Mouse (Mus musculus): ENCODE results near the gene Bag5. TPM values are rescaled to one million over a fixed set of nuclear protein-coding genes. Genes with fewer than 3 reads are reported as not detected.
A peak's percentile ranks its signal among the peaks of the same experiment; 100 is the strongest.
"Not testable (repeated sequence)": the region's sequence is repeated elsewhere in the genome, so short reads cannot be mapped to it uniquely, and the experiment has no call there.

The Bag5 gene
- total RNA-seq, 2 experiments from 2014 or later = 16.0 to 16.9 TPM

DNA sequence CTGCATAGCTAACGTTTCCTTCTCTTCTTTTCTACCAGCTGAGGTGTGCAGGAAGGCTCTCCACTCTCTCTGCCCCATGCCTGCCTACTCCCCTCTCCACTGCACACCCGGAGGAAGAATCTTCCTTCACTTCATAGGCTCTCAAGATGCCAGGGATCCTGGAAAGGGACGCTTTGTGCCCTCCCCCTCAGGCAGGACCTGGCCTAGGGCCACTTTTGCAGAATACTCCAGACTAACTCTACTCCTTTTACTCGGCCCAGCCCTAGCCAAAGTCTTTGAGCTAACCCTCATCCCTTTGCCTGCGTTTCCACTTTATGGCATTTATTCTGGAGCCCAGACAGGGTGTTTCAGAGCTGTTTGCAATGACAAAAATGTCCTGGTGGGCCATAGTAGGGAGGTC lies 35.6 kb downstream of the Bag5 start:
- DNase-seq (ENCODE audit: low spot score) = no peak

DNA sequence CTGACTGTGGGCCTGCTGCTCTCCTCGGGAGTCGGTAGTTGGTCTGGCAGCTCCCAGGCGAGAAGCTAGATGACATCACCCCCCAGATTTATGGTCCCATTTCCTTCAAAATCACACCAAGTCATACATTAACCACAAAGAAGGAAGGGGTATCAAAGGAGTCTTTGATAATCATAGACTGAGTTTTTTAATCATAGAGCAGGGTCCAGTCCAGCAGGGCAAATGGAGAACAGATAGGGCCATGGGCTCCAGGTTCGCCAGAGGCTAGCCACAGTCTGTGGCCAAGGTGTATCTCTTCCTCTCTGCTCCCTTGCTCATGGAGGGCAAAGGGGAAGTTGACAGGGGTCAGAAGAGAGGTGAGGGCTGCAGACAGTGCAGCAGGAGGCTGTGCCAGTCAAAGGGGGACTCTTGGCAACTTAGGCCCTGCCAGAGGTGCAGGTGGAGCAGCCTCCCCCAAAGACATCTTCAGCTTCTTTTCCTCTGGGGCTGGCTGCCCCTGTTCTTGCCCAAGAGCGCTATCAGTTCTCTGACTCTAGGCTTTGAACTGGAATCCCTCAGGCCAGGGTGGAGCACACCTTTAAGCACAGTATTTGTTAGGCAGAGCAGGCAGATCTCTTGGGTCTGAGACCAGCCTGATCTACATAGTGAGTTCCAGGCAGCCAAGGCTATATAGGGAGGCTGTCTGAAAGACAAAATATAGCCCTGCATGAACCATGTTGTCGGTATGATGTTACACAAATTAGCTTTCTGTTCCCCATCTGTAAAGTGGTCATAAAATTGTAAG lies 37.1 kb downstream of the Bag5 start:
- no peak for DNase-seq (ENCODE audit: low spot score)

DNA sequence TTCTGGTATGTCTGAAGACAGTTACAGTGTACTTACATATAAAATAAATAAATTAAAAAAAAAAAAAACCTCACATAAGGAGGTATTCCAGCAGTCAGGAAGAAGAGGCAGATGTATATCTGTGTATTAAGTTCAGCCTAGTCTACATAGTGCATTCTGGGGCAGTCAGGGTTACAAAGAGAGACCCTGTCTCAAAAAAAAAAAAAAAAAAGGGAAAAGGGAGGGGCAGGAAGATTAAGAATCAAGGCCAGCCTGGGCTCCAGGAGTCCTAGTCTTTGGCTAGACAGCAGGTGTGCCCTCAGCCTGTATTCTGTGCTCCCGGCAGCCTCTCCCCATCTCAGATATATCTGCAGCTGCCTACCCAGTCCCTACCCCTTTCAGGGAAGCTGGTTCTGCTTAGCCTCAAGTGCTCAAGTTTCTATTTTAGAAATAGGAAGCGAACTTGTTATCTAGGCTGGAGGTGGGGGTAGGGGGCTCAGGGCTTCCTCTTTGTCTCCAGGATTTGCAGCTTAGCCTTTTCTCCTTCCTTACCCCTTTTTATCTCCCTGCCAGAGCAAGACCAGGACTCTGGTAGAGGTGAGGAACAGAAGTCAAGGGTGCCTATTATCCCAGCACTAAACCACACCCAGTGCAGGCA lies 38.1 kb downstream of the Bag5 start:
- no peak for DNase-seq (ENCODE audit: low spot score)

DNA sequence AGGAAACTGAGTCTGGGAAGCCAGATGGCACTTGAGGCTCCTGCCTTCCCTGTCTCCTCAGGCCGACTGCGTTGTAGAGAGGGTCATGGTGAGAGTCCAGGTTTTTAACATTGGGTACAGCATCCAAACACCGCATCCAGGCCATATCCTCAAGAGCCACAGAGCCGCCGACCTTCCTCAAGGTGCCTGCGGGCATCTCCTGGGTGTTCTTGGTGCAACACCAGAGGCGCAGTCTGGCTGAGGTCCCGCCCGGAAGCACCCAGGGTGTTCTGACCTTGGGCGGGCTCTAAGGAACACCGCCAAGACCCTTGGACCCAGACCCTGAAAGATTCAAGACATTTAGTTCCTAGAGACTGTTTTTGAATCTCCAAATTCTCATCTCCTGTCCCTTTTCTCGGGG lies 40.5 kb downstream of the Bag5 start:
- no peak for DNase-seq (ENCODE audit: low spot score)

DNA sequence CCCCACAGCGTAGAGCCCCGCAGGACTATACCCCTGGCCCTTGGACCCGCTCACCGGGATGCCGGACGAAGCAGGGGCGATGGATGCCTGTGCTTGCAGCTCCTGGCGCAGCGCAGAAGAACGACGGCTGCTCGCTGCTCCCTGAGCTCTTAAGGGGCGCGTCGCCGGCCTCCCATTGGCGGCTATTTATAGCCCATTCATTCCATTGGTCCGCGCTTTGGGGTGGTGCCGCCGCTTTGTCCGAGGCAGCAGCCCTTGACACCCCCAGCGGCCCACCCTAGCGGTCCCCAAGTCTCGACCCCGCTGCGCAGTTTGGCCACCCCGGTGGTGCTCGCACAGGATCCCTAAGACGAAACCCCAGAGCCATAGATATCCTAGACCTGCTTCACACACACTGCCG lies 40.9 kb downstream of the Bag5 start, which contains the start of gene Ckb:
Gene Ckb, minus strand, starts transcription at position 163 of the 400 bp plus-strand sequence.
- peak; percentile 68 for DNase-seq (ENCODE audit: low spot score)

DNA sequence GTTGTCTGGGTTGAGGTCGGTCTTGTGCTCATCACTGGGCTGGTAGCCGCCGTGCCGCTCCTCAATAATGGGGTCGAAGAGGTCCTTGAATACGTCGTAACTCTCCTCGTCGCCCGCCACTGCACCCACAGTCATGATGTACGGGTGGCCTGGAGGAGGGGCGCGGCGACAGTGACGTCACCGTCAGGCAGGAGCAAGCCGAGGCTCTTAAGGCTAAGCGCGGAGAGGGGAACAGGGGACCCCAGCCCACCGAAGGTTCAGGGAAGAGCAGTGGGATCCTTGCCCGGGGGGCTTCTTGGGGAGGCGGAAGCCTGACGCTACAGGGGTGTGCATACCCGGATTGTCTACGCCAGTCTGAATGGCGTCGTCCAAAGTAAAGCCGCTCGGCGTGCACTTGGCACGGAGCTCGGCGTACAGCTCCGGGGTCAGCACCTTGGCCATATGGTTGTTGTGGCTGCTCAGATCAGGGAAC lies 41.6 kb downstream of the Bag5 start:
- peak; percentile 43 for DNase-seq (ENCODE audit: low spot score)

DNA sequence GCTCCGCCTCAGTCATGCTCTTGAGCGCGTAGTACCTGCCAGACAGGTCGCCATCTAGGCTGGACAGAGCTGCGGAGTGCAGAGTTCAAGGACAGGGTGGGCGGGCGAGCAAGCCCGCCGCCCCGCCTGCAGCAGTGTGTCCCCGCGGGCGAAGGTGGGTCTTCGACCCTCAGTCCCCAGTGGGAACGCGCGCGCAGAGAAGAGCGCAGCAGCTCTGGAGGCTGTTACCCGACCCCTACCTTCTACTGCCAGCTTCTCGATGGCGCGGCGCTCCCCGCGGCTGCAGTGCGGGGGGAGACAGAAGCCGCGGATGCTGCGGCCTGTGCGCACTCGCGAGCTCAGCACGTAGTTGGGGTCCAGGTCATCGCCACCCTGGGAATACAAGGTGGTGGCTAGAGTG lies 42.1 kb downstream of the Bag5 start:
- DNase-seq (ENCODE audit: low spot score) = no peak

DNA sequence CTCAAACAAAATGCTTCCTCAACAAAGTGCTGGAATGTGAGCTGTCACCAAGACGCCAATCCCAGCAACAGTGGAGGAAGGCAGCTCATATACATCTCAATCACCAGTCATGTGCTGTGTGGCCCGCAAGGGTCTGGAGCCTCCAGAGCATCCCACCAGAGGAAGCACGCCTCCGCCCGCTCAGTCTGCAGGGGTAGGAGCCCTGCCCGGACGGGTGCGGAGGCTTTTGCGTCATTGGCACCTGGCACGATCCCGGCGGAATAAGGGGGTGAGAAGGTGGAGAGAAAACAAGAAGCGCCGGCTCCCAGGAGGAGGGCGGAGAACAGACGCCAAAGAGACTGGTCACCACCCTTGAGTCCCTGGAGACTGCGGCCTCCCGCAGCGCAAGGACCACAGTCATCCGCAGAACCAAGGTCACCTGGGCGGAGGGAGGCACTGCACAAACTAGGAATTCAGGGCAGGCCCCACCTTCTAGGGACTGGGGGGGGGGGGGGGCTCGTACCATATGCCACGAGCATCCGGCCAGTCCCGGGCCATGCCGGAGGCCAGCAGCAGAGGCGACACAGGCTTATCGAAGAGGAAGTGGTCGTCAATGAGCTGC lies 42.6 kb downstream of the Bag5 start:
- no peak for DNase-seq (ENCODE audit: low spot score)

DNA sequence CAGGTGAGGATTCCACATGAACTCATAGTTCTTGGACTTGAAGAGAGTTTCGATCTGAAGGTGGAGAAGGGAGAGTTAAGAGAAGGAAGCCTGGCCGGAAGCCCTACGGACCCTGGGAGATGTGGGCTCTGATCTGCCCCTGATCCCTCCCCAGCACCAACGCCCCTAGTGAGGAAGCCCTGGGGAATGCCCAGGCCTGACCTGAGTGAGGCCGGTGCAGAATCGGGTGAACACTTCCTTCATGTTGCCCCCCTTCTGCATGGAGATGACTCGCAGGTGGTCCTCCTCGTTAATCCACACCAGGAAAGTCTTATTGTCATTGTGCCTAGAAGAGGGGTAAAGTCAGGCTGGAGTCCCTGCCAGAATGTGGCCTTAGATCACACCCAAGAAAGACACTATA lies 43.1 kb downstream of the Bag5 start:
- DNase-seq (ENCODE audit: low spot score) = no peak

DNA sequence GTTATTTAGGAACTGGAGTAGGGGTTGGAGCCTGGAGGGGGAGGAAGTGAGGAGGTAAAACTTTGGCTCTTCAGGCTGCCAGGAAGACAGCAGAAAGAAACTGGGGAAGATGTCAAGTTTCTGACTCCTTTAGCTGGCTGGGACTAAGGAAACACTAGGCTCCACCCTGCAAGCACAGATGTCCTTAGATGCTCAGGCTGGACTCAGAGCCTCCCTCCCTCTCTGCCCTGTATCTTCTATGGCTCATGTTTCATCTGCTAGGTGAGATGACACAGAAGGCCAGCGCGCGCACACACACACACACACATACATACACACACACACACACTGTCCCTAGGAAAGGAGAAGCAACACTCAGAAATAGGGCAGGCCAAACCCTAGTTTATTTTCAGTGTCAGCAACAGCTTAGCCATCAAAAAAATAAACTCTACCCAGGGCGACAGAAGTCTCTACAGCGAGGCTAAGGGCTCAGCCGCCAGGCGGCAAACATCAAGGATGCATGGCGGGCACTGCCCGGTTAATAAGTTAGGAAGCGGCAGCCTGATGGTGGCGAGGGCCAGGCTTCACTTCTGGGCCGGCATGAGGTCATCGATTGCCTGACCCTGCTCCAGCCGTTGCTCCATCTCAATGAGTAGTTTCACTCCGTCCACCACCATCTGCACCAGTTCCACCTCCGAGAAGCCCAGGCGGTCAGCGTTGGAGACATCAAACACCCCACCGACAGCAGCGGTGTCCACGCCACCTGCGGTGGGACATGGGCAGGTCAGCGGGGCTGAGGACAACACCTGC lies 43.9 kb downstream of the Bag5 start:
- peak; percentile 65 for DNase-seq (ENCODE audit: low spot score)

DNA sequence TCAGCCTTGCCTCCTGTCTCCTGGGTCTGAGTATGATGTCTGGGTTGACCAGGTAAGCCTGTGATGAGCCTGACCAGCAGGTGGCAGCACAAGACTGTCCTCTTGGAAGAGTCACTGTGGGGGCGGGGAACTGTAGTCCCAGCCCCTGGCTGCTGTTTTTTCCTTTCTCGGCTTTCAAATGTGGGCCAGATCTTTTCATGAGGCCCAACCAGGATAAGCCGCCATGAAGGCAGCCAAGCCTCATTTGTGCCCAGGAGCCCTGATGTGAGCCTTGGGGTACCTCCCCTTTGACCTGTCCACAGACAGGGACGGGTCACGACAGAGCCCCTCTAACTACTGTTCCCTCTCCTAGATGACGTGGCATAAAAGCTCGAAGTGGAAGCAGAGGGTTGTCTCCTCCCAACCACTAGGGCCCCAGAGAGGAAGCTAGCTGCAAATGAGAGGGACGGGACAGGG lies 44.6 kb downstream of the Bag5 start:
- DNase-seq (ENCODE audit: low spot score) = peak; percentile 97

DNA sequence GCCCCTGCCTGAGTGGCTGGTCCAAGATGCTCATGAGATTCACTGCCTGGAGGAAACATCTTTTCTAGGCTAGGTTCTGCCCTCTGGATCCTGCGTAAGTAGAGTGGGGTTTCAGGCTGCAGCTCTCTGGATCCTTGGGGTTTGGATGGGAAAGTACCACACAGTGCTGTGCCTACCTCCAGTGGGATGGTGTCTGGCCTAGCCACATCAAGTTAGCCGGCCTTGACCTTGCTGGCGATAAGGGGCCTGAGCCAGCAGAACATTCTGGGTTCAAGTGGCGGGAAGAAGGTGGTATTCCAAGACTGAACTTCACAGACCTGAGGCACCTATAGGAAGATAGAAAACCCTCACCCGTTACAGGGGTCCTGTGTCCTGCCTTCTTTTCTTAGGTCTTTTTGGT lies 45.6 kb downstream of the Bag5 start:
- no peak for DNase-seq (ENCODE audit: low spot score)

DNA sequence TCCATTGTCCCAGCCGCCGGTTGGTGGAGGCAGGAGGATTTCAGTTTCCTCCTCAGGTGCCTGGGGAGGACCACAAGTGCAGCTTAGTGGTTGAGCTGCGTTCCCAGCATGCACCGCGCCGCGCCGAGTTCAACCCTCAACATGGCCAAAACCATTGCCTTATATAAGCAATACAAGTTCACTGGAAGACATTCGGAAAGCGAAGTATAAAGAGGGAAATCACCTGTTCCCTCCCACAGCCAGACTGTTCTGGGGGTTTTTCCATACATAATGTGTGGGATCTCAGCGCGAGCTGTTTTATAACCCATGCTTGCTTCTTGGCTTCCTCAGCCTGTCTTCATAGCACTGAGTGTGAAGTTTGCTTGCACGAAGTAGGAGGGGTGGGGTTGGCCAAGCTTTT lies 46.7 kb downstream of the Bag5 start:
- DNase-seq (ENCODE audit: low spot score) = no peak

DNA sequence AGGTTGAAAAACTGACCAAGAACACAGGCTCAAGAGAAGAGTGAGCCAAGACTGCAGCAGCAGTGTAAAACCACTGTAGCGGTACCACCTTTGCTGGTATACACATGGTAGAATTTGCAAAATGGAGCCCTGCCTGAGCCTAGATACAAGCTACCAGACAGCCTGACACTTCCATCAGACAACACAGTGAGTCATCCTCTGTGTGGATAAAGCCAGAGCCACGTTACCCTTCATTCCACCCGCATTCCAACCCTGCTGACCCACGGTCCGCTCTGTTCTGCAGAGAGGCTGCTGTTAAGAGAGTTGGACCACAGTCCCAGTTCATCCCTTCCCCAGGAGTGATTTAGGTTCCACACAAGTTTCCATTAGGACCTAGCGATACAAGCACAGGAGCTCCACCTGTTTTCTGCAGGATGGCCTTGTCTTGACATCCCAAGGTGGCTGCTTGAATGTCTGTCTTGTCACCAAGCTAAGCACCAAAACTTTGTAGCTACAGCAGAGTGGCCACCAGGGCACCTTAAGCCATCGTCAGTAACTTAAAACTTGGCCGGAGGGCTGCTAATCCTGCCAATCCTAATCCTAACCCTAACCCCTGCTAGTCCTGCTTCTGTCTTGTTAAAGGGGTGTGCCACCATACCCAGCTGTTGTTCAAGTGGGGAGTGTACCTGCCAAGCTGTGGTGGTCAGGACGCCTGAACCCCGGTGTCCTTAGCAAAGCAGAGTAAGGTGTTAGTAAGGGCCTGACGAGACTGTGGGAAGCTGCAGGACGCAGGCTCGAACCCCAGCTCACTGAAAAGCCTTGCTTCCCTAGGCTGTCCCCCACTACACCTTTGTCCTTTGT lies 47.8 kb downstream of the Bag5 start:
- DNase-seq (ENCODE audit: low spot score) = no peak

DNA sequence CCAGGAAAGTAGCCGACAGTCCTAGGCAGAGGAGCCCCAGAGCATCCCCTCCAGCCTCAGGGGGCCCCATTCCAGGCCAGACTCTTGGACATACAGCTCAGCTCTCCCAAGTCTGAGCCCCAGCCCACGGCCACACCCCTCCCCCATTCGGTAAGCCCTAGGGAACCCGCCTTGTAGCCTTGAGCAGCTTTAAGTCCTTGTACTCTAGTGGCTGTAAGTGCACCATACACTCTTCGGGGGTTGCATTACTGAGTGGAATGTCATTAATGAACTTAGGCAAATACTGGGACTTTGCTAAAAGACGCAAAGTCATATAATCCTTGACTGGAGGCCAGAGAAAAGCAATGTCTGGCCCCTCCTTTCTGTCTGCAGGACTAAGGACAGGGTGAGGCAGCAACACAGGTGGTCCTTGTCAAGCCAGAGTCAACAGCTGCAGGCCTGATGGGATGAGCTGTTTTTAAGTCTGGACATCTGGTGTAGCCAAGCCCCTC lies 48.9 kb downstream of the Bag5 start:
- DNase-seq (ENCODE audit: low spot score) = no peak

DNA sequence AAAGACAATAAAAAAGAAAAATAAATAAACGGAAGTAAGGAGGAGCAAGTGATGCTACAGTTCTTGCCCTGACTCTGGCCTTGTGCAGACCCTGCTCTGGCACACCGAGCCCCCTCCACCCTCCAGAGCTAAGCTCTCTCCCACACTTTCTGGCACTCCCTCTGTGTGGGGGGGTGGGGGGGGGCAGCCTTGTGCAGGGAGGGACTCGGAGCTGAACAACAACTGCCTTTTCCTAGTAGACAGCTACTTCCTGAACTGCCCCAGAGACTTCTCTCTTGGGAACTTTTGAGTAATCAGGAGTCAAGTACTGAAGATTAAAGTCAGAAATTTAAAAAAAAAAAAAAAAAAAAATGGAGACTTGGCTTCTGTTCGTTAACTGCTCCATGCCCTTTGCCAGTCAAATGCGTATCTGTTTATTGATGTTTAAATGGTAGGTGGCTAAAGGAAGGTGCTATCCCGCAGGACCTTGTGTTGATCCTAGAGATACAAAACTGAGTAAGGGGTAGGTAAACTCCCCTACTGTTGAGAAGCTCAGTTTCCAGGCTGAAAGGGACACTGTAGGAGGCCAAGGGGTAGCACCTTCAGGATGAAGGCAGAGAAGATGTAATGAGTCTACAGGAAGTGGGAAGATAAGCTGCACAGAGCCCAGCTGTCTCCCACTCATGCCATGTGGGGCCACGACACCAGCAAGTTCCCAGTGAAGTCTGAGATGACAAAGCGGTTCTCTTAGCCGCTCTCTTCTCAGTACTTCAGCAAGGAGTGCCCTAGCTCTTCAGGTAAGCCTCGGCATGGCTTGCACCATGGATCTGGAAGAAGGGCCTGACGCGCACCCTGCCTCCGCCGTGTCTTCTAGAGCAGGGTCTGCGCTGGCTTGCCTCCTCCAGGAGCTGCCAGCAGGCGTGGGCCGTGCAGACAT lies 49.6 kb downstream of the Bag5 start:
- no peak for DNase-seq (ENCODE audit: low spot score)

DNA sequence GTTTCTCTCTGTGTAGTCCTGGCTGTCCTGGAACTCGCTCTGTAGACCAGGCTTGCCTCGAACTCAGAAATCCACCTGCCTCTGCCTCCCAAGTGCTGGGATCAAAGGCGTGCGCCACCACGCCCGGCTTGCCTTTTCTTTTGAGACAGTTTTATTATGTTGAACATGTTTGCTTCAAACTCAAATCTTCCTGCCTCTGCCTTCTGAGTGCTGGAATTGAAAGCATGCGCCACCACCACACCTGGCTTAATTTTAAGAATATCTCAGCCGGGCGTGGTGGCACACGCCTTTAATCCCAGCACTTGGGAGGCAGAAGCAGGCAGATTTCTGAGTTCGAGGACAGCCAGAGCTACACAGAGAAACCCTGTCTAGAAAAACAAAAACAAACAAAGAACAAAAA lies 51.5 kb downstream of the Bag5 start:
- not testable (repeated sequence) for DNase-seq (ENCODE audit: low spot score)

DNA sequence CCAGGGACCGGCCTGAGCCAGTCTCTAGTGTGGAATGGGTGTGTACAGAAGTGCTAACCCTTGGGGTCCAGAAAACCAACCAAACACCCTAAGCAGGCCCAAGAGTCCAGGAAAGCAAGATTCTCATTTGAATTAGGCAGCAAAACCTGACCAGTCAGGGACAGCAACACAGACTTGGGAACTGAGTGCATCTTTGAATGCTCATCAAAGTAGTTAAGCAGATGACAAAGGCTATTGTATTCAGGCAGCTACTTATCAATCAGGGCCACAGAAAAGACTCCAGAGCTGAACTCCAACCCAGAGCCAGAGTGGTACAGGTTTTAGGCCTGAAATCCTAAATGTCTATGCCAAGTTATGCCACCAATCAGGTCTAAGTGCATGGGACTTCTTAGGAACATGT lies 52.4 kb downstream of the Bag5 start:
- no peak for DNase-seq (ENCODE audit: low spot score)

Data from gastrocnemius, adult 18-20 months (tissue).